Mouse (Mus musculus) ES-Bruce4 (cell line): ENCODE data around the gene Myl12a.

Experiments used
- CTCF ChIP-seq: IDR thresholded peaks from one replicate; pipeline ENCODE4 v1.8.1; 2011; ENCODE audit warnings: low read depth, low read length
- EP300 ChIP-seq: IDR thresholded peaks from 2 replicates; pipeline ENCODE4 v1.6.1; 2011; ENCODE audit warnings: low read depth, low read length; ENCODE audit not compliant: insufficient read depth
- POLR2A ChIP-seq: IDR thresholded peaks from one replicate; pipeline ENCODE4 v1.8.1; 2011; ENCODE audit warnings: low read length; ENCODE audit not compliant: insufficient read depth

DNA sequence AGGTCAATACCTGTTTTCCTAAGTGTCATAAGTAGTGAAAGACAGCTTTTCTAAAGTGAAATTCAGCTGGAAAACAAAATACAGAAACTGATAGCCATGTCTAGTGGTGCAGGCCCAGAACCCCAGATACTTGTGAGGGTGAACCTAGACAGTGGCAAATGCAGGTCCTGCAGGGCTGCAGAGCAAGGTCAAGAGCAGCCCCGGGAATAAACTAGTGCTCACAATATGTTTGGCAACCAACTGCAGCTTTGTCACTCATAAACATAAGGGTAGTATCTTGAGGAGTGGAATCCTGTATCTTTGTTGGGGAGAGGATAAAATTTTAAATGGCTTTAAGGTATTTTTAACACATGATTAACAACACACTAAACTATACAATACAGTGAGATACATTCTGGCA, 7.1 kb upstream of the Myl12a start:
- no peak for TF ChIP-seq CTCF
- no peak for TF ChIP-seq POLR2A
- TF ChIP-seq EP300: no peak
